Mouse (Mus musculus): Measurements from ENCODE around the gene Ctnnd2. TPM values are rescaled to one million over a fixed set of nuclear protein-coding genes. Genes with fewer than 3 reads are reported as not detected.

Ctnnd2 gene
- polyA plus RNA-seq, 1 experiment from 2014 or later = 2.0 TPM

DNA sequence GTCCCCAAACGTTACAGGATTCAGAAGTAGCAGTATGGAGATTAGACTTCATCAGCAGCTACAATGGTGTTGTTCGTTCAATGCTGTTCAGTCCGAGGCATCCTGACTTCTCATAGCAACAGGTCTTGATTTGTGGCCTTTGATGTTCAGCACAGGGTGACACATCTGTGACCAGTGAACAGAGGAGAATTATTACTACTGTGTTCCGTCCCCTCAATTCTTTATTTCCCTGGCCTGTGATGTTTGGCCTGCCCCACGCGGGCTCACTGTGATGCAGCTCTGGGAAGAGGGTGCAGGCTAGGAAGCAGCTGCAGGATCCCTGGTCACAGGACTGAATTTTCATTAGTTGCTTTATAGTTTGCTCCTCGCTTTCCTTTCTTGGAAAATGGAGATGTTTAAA, 197.6 kb downstream of the Ctnnd2 start:
- 74% methylated on average over 7 of the region's 7 CpGs for WGBS
- Histone ChIP-seq H3K36me3 (no peaks in the 10 kb centered on the region), H3K9me3 (no peaks in the 10 kb centered on the region), H3K4me1 (replicated peaks) (no peaks in the 10 kb centered on the region), H3K4me2 (replicated peaks) (no peak overlapping the region), H3K27ac (no peak overlapping the region), H3K9ac (no peak overlapping the region), H3K4me3 (replicated peaks) (no peak overlapping the region), H3K27me3 (replicated peaks) (no peaks in the 10 kb centered on the region)
- ATAC-seq = no peak

GRCm38 (mm10) chr15:30371151-30371550, 198.8 kb downstream of the Ctnnd2 start:
- H3K9ac ChIP-seq = no peak overlapping the region
- H3K4me3 ChIP-seq (replicated peaks) = no peak overlapping the region
- ATAC-seq = no peak
- WGBS = 86% methylated on average over 2 of the region's 2 CpGs
- H3K36me3 ChIP-seq = no peaks in the 10 kb centered on the region
- H3K9me3 ChIP-seq = no peaks in the 10 kb centered on the region
- H3K4me1 ChIP-seq (replicated peaks) = no peaks in the 10 kb centered on the region
- H3K27ac ChIP-seq = no peak overlapping the region
- H3K27me3 ChIP-seq (replicated peaks) = no peaks in the 10 kb centered on the region
- H3K4me2 ChIP-seq (replicated peaks) = no peak overlapping the region

- no peak overlapping the region for H3K27ac ChIP-seq
- H3K36me3 ChIP-seq = no peaks in the 10 kb centered on the region
- H3K4me3 ChIP-seq (replicated peaks) = no peak overlapping the region
- H3K9ac ChIP-seq = no peak overlapping the region
- H3K27me3 ChIP-seq (replicated peaks) = no peaks in the 10 kb centered on the region
- H3K4me2 ChIP-seq (replicated peaks) = no peak overlapping the region
- H3K9me3 ChIP-seq = no peaks in the 10 kb centered on the region
- no peaks in the 10 kb centered on the region for H3K4me1 ChIP-seq (replicated peaks)
- no peak for ATAC-seq
- 84% methylated on average over 6 of the region's 6 CpGs for WGBS
Observed at GRCm38 (mm10) chr15:30373654-30374215, 201.3 kb downstream of the Ctnnd2 start.

- ATAC-seq = no peak
- Histone ChIP-seq H3K27me3 (replicated peaks) (no peaks in the 10 kb centered on the region), H3K36me3 (no peaks in the 10 kb centered on the region), H3K9me3 (no peaks in the 10 kb centered on the region), H3K9ac (no peak overlapping the region), H3K4me2 (replicated peaks) (no peak overlapping the region), H3K27ac (no peak overlapping the region), H3K4me1 (replicated peaks) (no peaks in the 10 kb centered on the region), H3K4me3 (replicated peaks) (no peak overlapping the region)
- 68% methylated on average over 5 of the region's 5 CpGs for WGBS
Observed at GRCm38 (mm10) chr15:30374907-30375306, 202.5 kb downstream of the Ctnnd2 start.

DNA sequence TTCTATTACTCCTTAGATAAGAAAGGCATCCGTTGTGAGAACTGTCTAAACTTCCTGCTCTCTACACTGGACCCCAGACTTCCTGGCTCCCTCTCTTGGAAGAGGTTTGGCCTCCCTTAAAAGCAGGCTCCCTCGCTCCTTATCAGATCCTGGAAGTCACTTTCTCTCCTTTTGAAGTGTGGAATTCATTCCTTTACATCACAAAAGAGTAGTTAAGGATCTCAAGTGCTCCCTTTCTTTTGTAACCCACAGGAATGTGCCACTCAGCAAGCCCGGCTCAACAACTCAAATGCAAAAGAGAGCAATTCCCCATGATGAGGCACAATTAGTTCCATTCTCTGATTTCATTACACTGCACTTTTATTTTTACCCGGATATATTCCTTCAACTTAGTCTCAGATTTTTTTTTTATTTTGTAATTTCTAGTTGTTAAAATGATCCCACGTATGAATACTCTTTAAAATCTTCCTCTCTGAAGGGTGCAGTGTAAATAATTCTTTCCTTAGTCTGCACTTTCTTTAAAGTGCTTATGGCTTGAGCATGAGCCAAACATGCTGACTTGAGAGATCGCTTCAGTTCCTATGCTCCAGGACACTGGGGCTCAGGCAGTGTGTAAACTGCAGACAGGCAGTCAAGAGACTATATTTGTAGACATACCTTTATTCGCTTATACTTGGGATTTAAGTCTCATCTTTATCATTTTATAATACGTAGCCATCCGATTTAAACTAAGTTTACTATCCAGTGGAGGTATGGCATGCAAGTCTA, 210.9 kb downstream of the Ctnnd2 start:
- Histone ChIP-seq H3K27ac (no peak overlapping the region), H3K36me3 (no peaks in the 10 kb centered on the region), H3K4me3 (replicated peaks) (no peak overlapping the region), H3K9ac (no peak overlapping the region), H3K4me2 (replicated peaks) (no peak overlapping the region), H3K9me3 (no peaks in the 10 kb centered on the region), H3K4me1 (replicated peaks) (no peaks in the 10 kb centered on the region), H3K27me3 (replicated peaks) (no peaks in the 10 kb centered on the region)
- peak; percentile 28; the same call in 1 of the 2 replicates for ATAC-seq
- 27% methylated on average over 9 of the region's 9 CpGs for WGBS

DNA sequence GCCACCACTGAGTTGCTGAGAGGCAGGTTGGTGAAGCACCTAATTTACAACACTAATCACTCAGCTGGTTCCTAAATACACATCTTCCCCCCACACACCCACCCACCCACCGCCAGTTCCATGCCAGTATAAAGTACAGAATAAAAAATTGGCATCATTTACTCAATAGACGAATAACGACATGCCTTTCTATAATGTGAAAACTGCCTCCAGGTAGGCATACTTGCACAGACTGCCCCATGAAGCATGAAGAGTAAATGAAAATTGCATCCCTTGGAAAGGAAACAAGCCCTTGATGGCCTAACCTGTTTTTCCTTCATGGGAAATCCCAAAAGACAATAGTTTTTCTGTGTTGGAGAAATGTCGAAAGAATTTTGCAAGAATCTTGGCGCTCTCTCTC, 212.0 kb downstream of the Ctnnd2 start:
- Histone ChIP-seq H3K36me3 (no peaks in the 10 kb centered on the region), H3K4me3 (replicated peaks) (no peak overlapping the region), H3K4me1 (replicated peaks) (no peaks in the 10 kb centered on the region), H3K27me3 (replicated peaks) (no peaks in the 10 kb centered on the region), H3K27ac (no peak overlapping the region), H3K4me2 (replicated peaks) (no peak overlapping the region), H3K9me3 (no peaks in the 10 kb centered on the region), H3K9ac (no peak overlapping the region)
- no peak for ATAC-seq
- WGBS = 91% methylated on average over 5 of the region's 5 CpGs

GRCm38 (mm10) chr15:30386489-30386888, 214.1 kb downstream of the Ctnnd2 start:
- no peaks in the 10 kb centered on the region for H3K27me3 ChIP-seq (replicated peaks)
- no peak overlapping the region for H3K4me3 ChIP-seq (replicated peaks)
- no peaks in the 10 kb centered on the region for H3K36me3 ChIP-seq
- H3K9me3 ChIP-seq = no peaks in the 10 kb centered on the region
- H3K4me1 ChIP-seq (replicated peaks) = no peaks in the 10 kb centered on the region
- no peak overlapping the region for H3K4me2 ChIP-seq (replicated peaks)
- ATAC-seq = no peak
- H3K27ac ChIP-seq = no peak overlapping the region
- no peak overlapping the region for H3K9ac ChIP-seq

GRCm38 (mm10) chr15:30387244-30387643, 214.9 kb downstream of the Ctnnd2 start:
- 37% methylated on average over 6 of the region's 6 CpGs for WGBS
- H3K36me3 ChIP-seq = no peaks in the 10 kb centered on the region

GRCm38 (mm10) chr15:30401111-30401510, 228.7 kb downstream of the Ctnnd2 start:
- H3K4me3 ChIP-seq (replicated peaks) = no peak overlapping the region
- no peak for ATAC-seq
- H3K27me3 ChIP-seq (replicated peaks) = no peaks in the 10 kb centered on the region
- no peaks in the 10 kb centered on the region for H3K9me3 ChIP-seq
- WGBS = 79% methylated on average over 4 of the region's 4 CpGs
- no peak overlapping the region for H3K9ac ChIP-seq
- H3K36me3 ChIP-seq = no peaks in the 10 kb centered on the region
- no peak overlapping the region for H3K4me2 ChIP-seq (replicated peaks)
- no peak overlapping the region for H3K27ac ChIP-seq
- no peaks in the 10 kb centered on the region for H3K4me1 ChIP-seq (replicated peaks)

More at GRCm38 (mm10) chr15:30387244-30387643, 214.9 kb downstream of the Ctnnd2 start:
- Histone ChIP-seq H3K9ac (no peak overlapping the region), H3K4me2 (replicated peaks) (no peak overlapping the region), H3K4me3 (replicated peaks) (no peak overlapping the region), H3K27me3 (replicated peaks) (no peaks in the 10 kb centered on the region), H3K4me1 (replicated peaks) (no peaks in the 10 kb centered on the region), H3K9me3 (no peaks in the 10 kb centered on the region), H3K27ac (no peak overlapping the region)
- no peak for ATAC-seq

DNA sequence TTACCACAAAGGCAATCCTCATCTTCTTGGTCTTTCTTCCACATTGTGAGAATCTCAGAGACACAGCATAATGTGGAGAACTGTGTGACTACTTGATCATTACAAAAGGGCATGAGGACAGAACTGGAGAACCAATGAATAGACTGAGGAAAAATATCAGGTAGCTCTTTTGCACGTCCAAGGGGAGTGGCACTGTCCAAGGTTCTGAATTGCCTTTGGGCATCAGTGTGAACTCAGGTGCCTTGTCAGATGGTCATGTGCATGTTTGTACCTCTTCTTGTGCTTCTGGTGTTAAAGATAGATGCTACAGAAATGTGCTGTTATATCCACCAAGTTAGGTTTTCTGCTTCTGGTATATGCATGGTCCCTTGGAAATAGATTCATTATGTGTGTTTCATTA, 233.9 kb downstream of the Ctnnd2 start:
- WGBS = 5% methylated on average over 1 of the region's 1 CpGs
- no peaks in the 10 kb centered on the region for H3K9me3 ChIP-seq
- H3K36me3 ChIP-seq = no peaks in the 10 kb centered on the region
- H3K9ac ChIP-seq = no peak overlapping the region
- H3K4me2 ChIP-seq (replicated peaks) = no peak overlapping the region
- no peak overlapping the region for H3K4me3 ChIP-seq (replicated peaks)
- H3K27ac ChIP-seq = no peak overlapping the region
- no peaks in the 10 kb centered on the region for H3K4me1 ChIP-seq (replicated peaks)
- ATAC-seq = no peak
- H3K27me3 ChIP-seq (replicated peaks) = no peaks in the 10 kb centered on the region

DNA sequence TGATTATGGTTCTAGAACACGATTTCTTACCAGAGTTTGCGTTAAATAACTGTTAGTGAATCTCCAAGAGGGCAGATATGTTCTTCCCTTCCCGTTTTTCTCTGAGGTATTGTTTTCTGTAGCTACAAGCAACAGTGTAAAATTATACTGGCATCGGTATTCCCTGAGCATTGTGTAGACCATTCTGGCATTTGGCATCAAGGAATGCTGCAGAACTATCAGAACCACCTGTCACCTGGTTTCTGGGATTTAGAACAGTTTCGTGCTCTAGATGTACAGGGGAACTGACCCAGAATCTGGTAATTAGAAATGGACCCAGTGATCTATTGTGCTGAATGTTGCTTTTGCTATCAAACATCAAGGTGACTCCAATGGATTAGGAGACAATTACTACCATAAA, 250.8 kb downstream of the Ctnnd2 start:
- Histone ChIP-seq H3K4me2 (replicated peaks) (no peak overlapping the region), H3K36me3 (no peaks in the 10 kb centered on the region), H3K27ac (no peak overlapping the region), H3K4me3 (replicated peaks) (no peak overlapping the region), H3K9me3 (no peaks in the 10 kb centered on the region), H3K4me1 (replicated peaks) (no peaks in the 10 kb centered on the region), H3K27me3 (replicated peaks) (no peaks in the 10 kb centered on the region), H3K9ac (no peak overlapping the region)
- ATAC-seq = no peak
- WGBS = 88% methylated on average over 5 of the region's 5 CpGs

GRCm38 (mm10) chr15:30424290-30424689, 251.9 kb downstream of the Ctnnd2 start:
- Histone ChIP-seq H3K4me1 (replicated peaks) (no peaks in the 10 kb centered on the region), H3K9ac (no peak overlapping the region), H3K4me2 (replicated peaks) (no peak overlapping the region), H3K27me3 (replicated peaks) (no peaks in the 10 kb centered on the region), H3K27ac (no peak overlapping the region), H3K9me3 (no peaks in the 10 kb centered on the region), H3K4me3 (replicated peaks) (no peak overlapping the region), H3K36me3 (no peaks in the 10 kb centered on the region)
- no peak for ATAC-seq
- 55% methylated on average over 9 of the region's 9 CpGs for WGBS

GRCm38 (mm10) chr15:30427342-30427741, 254.9 kb downstream of the Ctnnd2 start:
- Histone ChIP-seq H3K4me2 (replicated peaks) (no peak overlapping the region), H3K27ac (no peak overlapping the region), H3K9ac (no peak overlapping the region), H3K4me1 (replicated peaks) (no peaks in the 10 kb centered on the region), H3K9me3 (no peaks in the 10 kb centered on the region), H3K27me3 (replicated peaks) (no peaks in the 10 kb centered on the region), H3K4me3 (replicated peaks) (no peak overlapping the region), H3K36me3 (no peaks in the 10 kb centered on the region)
- no peak for ATAC-seq
- WGBS = 30% methylated on average over 2 of the region's 2 CpGs
